Mouse (Mus musculus): ENCODE results near the gene Tnik. TPM values are rescaled to one million over a fixed set of nuclear protein-coding genes. Genes with fewer than 3 reads are reported as not detected.

Tnik gene
- polyA plus RNA-seq, 1 experiment from 2014 or later: 40.1 TPM

DNA sequence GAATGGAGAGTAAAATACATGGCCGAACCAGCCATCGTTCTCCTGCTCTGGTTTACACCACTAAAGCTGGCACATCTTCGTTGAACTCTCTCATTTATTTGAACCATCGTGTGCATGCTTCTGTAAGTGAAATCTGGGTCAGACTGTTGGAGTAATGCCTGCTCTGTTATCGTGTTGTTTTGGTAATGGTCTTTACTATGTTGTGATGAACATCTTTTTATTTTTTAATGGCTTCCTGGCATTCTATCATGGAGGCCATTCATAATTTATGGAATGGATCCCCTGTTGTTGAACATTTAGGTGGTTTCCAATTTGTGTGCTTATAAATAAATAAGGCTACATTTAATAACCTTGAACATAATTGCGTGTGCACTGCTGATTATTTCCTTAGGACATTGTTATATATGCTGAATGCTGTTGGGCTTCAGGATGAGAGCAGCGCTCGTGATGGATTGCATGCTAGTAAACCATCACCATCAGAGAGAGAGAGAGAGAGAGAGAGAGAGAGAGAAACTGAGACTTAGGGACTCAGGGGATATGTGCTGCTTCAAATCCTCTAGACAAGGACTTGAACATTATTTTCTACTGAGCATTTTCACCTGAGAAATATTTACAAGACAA, 62.7 kb downstream of the Tnik start:
- DNase-seq (ENCODE audit: low spot score) (no peak), ATAC-seq (ENCODE audit: low FRiP score) (no peak)
- 91% methylated on average over 8 of the region's 8 CpGs for WGBS
- no peak overlapping the region for H3K27ac ChIP-seq (ENCODE audit: low read depth, low read length)
- no peaks in the 10 kb centered on the region for H3K36me3 ChIP-seq (ENCODE audit: control insufficient read depth, insufficient read depth, low read length)
- H3K27me3 ChIP-seq (ENCODE audit: control insufficient read depth, insufficient read depth, low read length): no peaks in the 10 kb centered on the region
- no peak overlapping the region for H3K9ac ChIP-seq (ENCODE audit: low read depth, low read length)
- H3K4me2 ChIP-seq (replicated peaks; ENCODE audit: low read depth, low read length): no peak overlapping the region
- no peaks in the 10 kb centered on the region for H3K4me1 ChIP-seq (replicated peaks; ENCODE audit: control insufficient read depth, insufficient read depth, low read length)
- H3K4me3 ChIP-seq (ENCODE audit: low read depth, low read length): no peak overlapping the region
- H3K9me3 ChIP-seq (ENCODE audit: control insufficient read depth, low read length): no peaks in the 10 kb centered on the region

DNA sequence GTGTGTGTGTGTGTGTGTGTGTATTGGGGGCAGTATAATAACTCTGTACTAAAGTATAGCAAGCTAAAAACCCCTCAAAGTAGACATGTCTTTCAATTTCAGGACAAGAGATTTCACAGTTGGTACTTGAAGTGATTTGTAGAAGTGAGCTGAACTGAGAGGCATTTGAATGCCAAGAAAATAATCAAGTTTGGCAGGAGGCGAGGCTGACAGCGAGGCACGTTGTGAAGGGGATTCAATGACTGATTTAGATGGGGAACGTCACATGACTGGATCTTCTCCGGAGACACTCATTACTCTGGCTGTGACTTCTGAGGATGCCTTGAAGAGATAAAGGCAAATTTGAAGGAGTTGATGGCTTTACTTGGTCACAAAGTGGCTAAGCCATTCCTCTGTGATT, 69.3 kb downstream of the Tnik start:
- Histone ChIP-seq H3K36me3 (ENCODE audit: control insufficient read depth, insufficient read depth, low read length) (no peaks in the 10 kb centered on the region), H3K9ac (ENCODE audit: low read depth, low read length) (no peak overlapping the region), H3K9me3 (ENCODE audit: control insufficient read depth, low read length) (no peaks in the 10 kb centered on the region), H3K27me3 (ENCODE audit: control insufficient read depth, insufficient read depth, low read length) (no peaks in the 10 kb centered on the region), H3K4me3 (ENCODE audit: low read depth, low read length) (no peak overlapping the region), H3K27ac (ENCODE audit: low read depth, low read length) (no peak overlapping the region), H3K4me2 (replicated peaks; ENCODE audit: low read depth, low read length) (no peak overlapping the region), H3K4me1 (replicated peaks; ENCODE audit: control insufficient read depth, insufficient read depth, low read length) (no peaks in the 10 kb centered on the region)
- ATAC-seq (ENCODE audit: low FRiP score): no peak
- 80% methylated on average over 5 of the region's 5 CpGs for WGBS
- no peak for DNase-seq (ENCODE audit: low spot score)

DNA sequence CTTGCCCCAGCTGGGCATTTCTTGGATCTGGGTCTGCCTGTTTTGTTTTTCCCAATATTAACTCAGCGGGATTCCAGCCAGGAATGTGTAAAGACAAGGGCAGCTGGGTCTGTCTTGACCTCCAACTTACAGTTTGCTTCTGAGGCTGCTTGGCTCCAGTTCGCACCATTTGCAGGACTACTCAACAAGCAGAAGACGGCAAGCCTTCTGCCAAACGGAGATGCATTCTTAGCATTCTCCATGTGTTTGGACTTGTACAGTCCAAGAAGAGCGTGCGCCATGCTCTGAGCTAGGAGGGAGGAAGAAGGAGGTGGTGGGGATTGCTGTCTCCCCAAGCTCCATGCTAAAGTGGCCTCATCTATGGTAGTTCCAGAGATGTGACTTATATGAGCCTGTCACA, 70.9 kb downstream of the Tnik start:
- Histone ChIP-seq H3K27ac (ENCODE audit: low read depth, low read length) (no peak overlapping the region), H3K36me3 (ENCODE audit: control insufficient read depth, insufficient read depth, low read length) (no peaks in the 10 kb centered on the region), H3K9ac (ENCODE audit: low read depth, low read length) (no peak overlapping the region), H3K4me3 (ENCODE audit: low read depth, low read length) (no peak overlapping the region), H3K9me3 (ENCODE audit: control insufficient read depth, low read length) (no peaks in the 10 kb centered on the region), H3K4me1 (replicated peaks; ENCODE audit: control insufficient read depth, insufficient read depth, low read length) (no peaks in the 10 kb centered on the region), H3K27me3 (ENCODE audit: control insufficient read depth, insufficient read depth, low read length) (no peaks in the 10 kb centered on the region), H3K4me2 (replicated peaks; ENCODE audit: low read depth, low read length) (no peak overlapping the region)
- WGBS: 70% methylated on average over 6 of the region's 6 CpGs
- ATAC-seq (ENCODE audit: low FRiP score): no peak
- no peak for DNase-seq (ENCODE audit: low spot score)

DNA sequence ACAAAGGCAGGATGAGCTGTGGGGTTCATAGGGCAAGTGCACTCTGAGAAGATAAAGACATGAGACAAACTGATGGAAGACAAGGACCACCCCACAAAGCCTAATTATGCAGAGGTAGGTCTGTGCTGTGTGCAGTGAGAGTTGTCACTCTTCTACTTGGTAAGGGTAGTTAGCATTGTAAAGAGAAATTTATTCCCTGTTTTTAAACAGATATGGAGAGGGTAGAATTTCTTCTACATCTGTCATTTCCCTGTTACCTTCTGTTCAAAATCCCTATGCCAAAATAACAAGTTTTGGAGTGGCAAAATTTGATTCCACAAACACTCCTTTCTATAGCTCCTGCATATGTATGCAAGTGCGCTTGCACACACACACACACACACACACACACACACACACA, 71.5 kb downstream of the Tnik start:
- 80% methylated on average over 1 of the region's 1 CpGs for WGBS
- no peaks in the 10 kb centered on the region for H3K4me1 ChIP-seq (replicated peaks; ENCODE audit: control insufficient read depth, insufficient read depth, low read length)

DNA sequence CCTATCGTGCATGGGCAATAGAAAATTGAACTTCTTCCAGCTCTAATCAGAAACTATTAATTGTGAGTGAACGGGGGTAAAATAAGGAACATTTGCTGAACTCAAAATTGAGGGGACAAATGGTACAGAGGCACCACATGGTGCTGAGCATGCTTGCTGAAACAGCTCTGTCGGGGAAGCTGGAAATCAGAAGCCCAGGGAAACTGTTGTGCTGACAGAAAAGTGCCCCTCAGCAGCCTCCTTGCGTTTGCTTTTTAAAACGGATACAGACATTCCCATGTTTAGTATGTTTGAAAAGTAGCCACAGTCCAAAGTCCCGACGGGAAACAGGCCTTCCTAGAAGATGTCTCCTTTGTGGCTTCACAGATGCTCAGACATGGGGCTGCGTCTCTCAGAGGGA, 77.1 kb downstream of the Tnik start:
- Histone ChIP-seq H3K4me3 (ENCODE audit: low read depth, low read length) (no peak overlapping the region), H3K36me3 (ENCODE audit: control insufficient read depth, insufficient read depth, low read length) (no peaks in the 10 kb centered on the region), H3K27me3 (ENCODE audit: control insufficient read depth, insufficient read depth, low read length) (no peaks in the 10 kb centered on the region; the same call in 1 of the 2 replicates), H3K9me3 (ENCODE audit: control insufficient read depth, low read length) (no peaks in the 10 kb centered on the region), H3K9ac (ENCODE audit: low read depth, low read length) (no peak overlapping the region), H3K27ac (ENCODE audit: low read depth, low read length) (no peak overlapping the region), H3K4me2 (replicated peaks; ENCODE audit: low read depth, low read length) (no peak overlapping the region), H3K4me1 (replicated peaks; ENCODE audit: control insufficient read depth, insufficient read depth, low read length) (no peaks in the 10 kb centered on the region)
- 76% methylated on average over 8 of the region's 8 CpGs for WGBS
- DNase-seq (ENCODE audit: low spot score) (no peak), ATAC-seq (ENCODE audit: low FRiP score) (no peak)

More for the DNA sequence above, 71.5 kb downstream of the Tnik start:
- Histone ChIP-seq H3K27me3 (ENCODE audit: control insufficient read depth, insufficient read depth, low read length) (no peaks in the 10 kb centered on the region), H3K4me2 (replicated peaks; ENCODE audit: low read depth, low read length) (no peak overlapping the region), H3K9me3 (ENCODE audit: control insufficient read depth, low read length) (no peaks in the 10 kb centered on the region), H3K4me3 (ENCODE audit: low read depth, low read length) (no peak overlapping the region), H3K9ac (ENCODE audit: low read depth, low read length) (no peak overlapping the region), H3K36me3 (ENCODE audit: control insufficient read depth, insufficient read depth, low read length) (no peaks in the 10 kb centered on the region), H3K27ac (ENCODE audit: low read depth, low read length) (no peak overlapping the region)
- no peak for DNase-seq (ENCODE audit: low spot score)
- ATAC-seq (ENCODE audit: low FRiP score): no peak

DNA sequence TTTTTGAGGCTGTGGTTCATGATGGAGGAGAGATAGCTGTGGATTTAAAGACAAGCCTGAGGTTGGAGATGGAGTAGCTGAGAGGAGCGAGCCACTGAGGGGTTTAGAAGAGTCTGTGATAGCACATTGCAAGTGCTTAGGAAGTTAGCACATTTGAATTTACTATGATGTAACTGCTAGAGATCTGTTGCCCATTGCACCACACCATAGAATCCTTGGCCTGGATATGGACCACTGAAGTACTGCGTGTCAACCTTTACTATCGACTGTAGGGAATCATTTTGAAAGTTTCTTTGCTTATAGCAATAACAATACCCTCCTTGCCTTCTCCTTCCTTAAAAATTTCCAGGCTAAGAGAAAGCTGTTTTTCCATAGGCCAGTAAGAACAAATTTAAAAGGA, 80.2 kb downstream of the Tnik start:
- no peaks in the 10 kb centered on the region; the same call in 1 of the 2 replicates for H3K27me3 ChIP-seq (ENCODE audit: control insufficient read depth, insufficient read depth, low read length)
- no peak overlapping the region for H3K9ac ChIP-seq (ENCODE audit: low read depth, low read length)
- ATAC-seq (ENCODE audit: low FRiP score) (no peak), DNase-seq (ENCODE audit: low spot score) (no peak)
- 94% methylated on average over 3 of the region's 3 CpGs for WGBS
- H3K4me3 ChIP-seq (ENCODE audit: low read depth, low read length): no peak overlapping the region
- H3K4me2 ChIP-seq (replicated peaks; ENCODE audit: low read depth, low read length): no peak overlapping the region
- no peak overlapping the region for H3K27ac ChIP-seq (ENCODE audit: low read depth, low read length)
- no peaks in the 10 kb centered on the region for H3K9me3 ChIP-seq (ENCODE audit: control insufficient read depth, low read length)
- H3K4me1 ChIP-seq (replicated peaks; ENCODE audit: control insufficient read depth, insufficient read depth, low read length): no peaks in the 10 kb centered on the region
- H3K36me3 ChIP-seq (ENCODE audit: control insufficient read depth, insufficient read depth, low read length): no peaks in the 10 kb centered on the region

DNA sequence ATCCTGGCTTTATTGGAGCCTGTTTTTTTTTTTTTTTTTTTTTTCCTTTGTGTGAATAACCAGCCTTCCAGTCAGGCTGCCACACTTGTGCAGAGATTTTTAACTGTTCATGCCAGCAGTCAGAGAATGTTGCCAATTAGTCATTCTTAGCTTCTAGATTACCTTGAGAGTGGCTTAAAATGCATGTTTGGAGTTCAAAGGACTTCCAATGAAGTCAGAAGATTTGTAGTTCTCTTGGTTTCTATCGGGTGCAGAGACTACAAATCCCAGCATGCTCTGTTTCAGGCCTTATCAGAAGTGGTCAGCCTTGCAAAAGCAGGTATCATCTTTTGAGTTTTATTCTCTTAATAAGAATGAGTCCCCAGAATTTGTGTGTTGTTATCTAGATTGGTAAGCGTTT, 80.6 kb downstream of the Tnik start:
- no peak overlapping the region for H3K4me2 ChIP-seq (replicated peaks; ENCODE audit: low read depth, low read length)
- H3K9me3 ChIP-seq (ENCODE audit: control insufficient read depth, low read length): no peaks in the 10 kb centered on the region
- no peak for DNase-seq (ENCODE audit: low spot score)
- H3K27me3 ChIP-seq (ENCODE audit: control insufficient read depth, insufficient read depth, low read length): no peaks in the 10 kb centered on the region; the same call in 1 of the 2 replicates
- no peak for ATAC-seq (ENCODE audit: low FRiP score)
- H3K4me1 ChIP-seq (replicated peaks; ENCODE audit: control insufficient read depth, insufficient read depth, low read length): no peaks in the 10 kb centered on the region
- no peaks in the 10 kb centered on the region for H3K36me3 ChIP-seq (ENCODE audit: control insufficient read depth, insufficient read depth, low read length)
- no peak overlapping the region for H3K9ac ChIP-seq (ENCODE audit: low read depth, low read length)
- WGBS: 88% methylated on average over 2 of the region's 2 CpGs
- no peak overlapping the region for H3K27ac ChIP-seq (ENCODE audit: low read depth, low read length)
- no peak overlapping the region for H3K4me3 ChIP-seq (ENCODE audit: low read depth, low read length)

DNA sequence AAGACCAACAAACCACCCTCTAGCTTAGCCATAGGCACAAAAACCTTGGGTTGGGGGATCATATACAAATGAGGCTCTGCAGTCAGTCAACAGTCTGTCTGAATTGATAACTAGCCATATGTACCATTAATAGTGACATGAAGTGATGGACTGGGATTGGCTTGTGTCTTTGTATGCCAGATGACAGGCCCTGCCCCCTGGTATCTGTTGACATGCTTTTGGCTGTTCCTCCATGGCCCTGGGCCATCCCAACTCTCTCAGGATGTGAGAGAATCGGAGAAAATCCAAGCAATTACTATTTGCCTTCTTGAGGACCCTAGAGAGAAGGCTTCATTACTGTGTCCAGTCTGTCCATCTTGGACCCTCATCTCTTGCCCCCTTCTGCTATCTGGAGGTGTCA, 82.4 kb downstream of the Tnik start:
- no peak overlapping the region for H3K4me2 ChIP-seq (replicated peaks; ENCODE audit: low read depth, low read length)
- ATAC-seq (ENCODE audit: low FRiP score) (no peak), DNase-seq (ENCODE audit: low spot score) (no peak)
- no peaks in the 10 kb centered on the region for H3K36me3 ChIP-seq (ENCODE audit: control insufficient read depth, insufficient read depth, low read length)
- no peaks in the 10 kb centered on the region for H3K9me3 ChIP-seq (ENCODE audit: control insufficient read depth, low read length)
- H3K27ac ChIP-seq (ENCODE audit: low read depth, low read length): no peak overlapping the region
- H3K9ac ChIP-seq (ENCODE audit: low read depth, low read length): no peak overlapping the region
- 77% methylated on average over 1 of the region's 1 CpGs for WGBS
- no peaks in the 10 kb centered on the region for H3K4me1 ChIP-seq (replicated peaks; ENCODE audit: control insufficient read depth, insufficient read depth, low read length)
- H3K27me3 ChIP-seq (ENCODE audit: control insufficient read depth, insufficient read depth, low read length): no peaks in the 10 kb centered on the region; the same call in 1 of the 2 replicates
- no peak overlapping the region for H3K4me3 ChIP-seq (ENCODE audit: low read depth, low read length)

DNA sequence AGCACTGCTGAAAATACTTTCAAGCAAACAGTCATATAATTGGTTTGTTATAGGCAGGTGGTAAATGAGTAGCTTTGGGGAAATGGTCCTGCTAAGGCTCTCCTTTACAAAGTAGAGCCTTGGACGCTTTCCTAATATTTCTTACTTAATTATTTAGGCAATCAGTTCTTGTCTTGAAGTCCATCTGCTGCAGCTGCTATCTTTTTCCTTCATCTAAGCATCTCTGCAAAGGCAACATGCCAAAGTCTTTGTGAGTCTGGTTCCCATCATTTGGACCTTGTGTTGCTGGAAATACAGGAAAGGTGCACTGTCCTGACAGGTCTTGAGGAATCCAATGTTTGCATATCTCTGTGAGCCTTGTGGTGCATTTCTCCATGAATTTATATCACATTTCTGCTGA, 82.9 kb downstream of the Tnik start:
- DNase-seq (ENCODE audit: low spot score) (no peak), ATAC-seq (ENCODE audit: low FRiP score) (no peak)
- no peaks in the 10 kb centered on the region for H3K9me3 ChIP-seq (ENCODE audit: control insufficient read depth, low read length)
- H3K4me2 ChIP-seq (replicated peaks; ENCODE audit: low read depth, low read length): no peak overlapping the region
- no peaks in the 10 kb centered on the region for H3K36me3 ChIP-seq (ENCODE audit: control insufficient read depth, insufficient read depth, low read length)
- 87% methylated on average over 1 of the region's 1 CpGs for WGBS
- no peaks in the 10 kb centered on the region; the same call in 1 of the 2 replicates for H3K27me3 ChIP-seq (ENCODE audit: control insufficient read depth, insufficient read depth, low read length)
- no peak overlapping the region for H3K9ac ChIP-seq (ENCODE audit: low read depth, low read length)
- no peaks in the 10 kb centered on the region for H3K4me1 ChIP-seq (replicated peaks; ENCODE audit: control insufficient read depth, insufficient read depth, low read length)
- no peak overlapping the region for H3K27ac ChIP-seq (ENCODE audit: low read depth, low read length)
- no peak overlapping the region for H3K4me3 ChIP-seq (ENCODE audit: low read depth, low read length)
